Mouse (Mus musculus) limb, embryonic 14.5 days (tissue): ENCODE measurements around the gene Gfral. TPM values are rescaled to one million over a fixed set of nuclear protein-coding genes. Genes with fewer than 3 reads are reported as not detected.
"Not testable (repeated sequence)": the region's sequence is repeated elsewhere in the genome, so short reads cannot be mapped to it uniquely, and the experiment has no call there.

ENCODE experiments used
- ATAC-seq: fragments of 200-750 bp; cut with Nextera tagmentation; 2 replicates; pipeline ENCODE4 v1.8.0; 2017; ENCODE audit warnings: low read depth, moderate number of reproducible peaks, moderate TSS enrichment; ENCODE audit not compliant: low FRiP score
- DNase-seq: peaks from one replicate; pipeline ENCODE4 v3.0.0-alpha.2; 2015; ENCODE audit warnings: low spot score
- H3K27ac ChIP-seq: fragments of 300-500 bp; sonication (generic); replicated peaks from 2 replicates; pipeline ENCODE4 v1.5.1; 2014; ENCODE audit warnings: low read depth, mild to moderate bottlenecking, low read length, moderate library complexity, mixed read lengths
- H3K27me3 ChIP-seq: fragments of 300-500 bp; sonication (generic); 2 replicates; pipeline ENCODE4 v1.6.1; 2014; ENCODE audit warnings: low read length, mixed read lengths; ENCODE audit not compliant: control insufficient read depth, insufficient read depth
- H3K36me3 ChIP-seq: fragments of 300-500 bp; sonication (generic); 2 replicates; pipeline ENCODE4 v1.6.1; 2014; ENCODE audit warnings: mild to moderate bottlenecking, low read length, moderate library complexity, mixed read lengths; ENCODE audit not compliant: control insufficient read depth, insufficient read depth
- H3K4me1 ChIP-seq: fragments of 300-500 bp; sonication (generic); 2 replicates; pipeline ENCODE4 v1.6.1; 2014; ENCODE audit warnings: antibody characterized with exemption, low read length, mixed read lengths; ENCODE audit not compliant: control insufficient read depth, insufficient read depth
- H3K4me2 ChIP-seq: fragments of 300-500 bp; sonication (generic); replicated peaks from 2 replicates; pipeline ENCODE4 v1.6.1; 2014; ENCODE audit warnings: low read depth, mild to moderate bottlenecking, low read length, moderate library complexity; ENCODE audit not compliant: severe bottlenecking
- H3K4me3 ChIP-seq: fragments of 300-500 bp; sonication (generic); replicated peaks from 2 replicates; pipeline ENCODE4 v1.5.1; 2014; ENCODE audit warnings: low read length
- H3K9ac ChIP-seq: fragments of 300-500 bp; sonication (generic); 2 replicates; pipeline ENCODE4 v1.6.1; 2014; ENCODE audit warnings: mild to moderate bottlenecking, low read depth, low read length, moderate library complexity; ENCODE audit not compliant: severe bottlenecking
- H3K9me3 ChIP-seq: fragments of 300-500 bp; sonication (generic); 2 replicates; pipeline ENCODE4 v1.6.1; 2016; ENCODE audit warnings: low read length; ENCODE audit not compliant: control insufficient read depth
- POLR2A ChIP-seq: fragments of 200-500 bp; IDR thresholded peaks from 2 replicates; pipeline ENCODE4 v1.8.0; 2012; ENCODE audit warnings: inconsistent platforms, mild to moderate bottlenecking, moderate library complexity, borderline replicate concordance; ENCODE audit not compliant: insufficient read depth, insufficient read length; ENCODE audit errors: extremely low read depth
- WGBS: fragments of 180-500 bp; shearing (Covaris S2); extraction: QIAGEN DNeasy Blood & Tissue Kit; methylation state at CpG from one replicate; pipeline ENCODE4 v1.1.7; 2014; 5-methylcytosine and 5-hydroxymethylcytosine counted together
- polyA plus RNA-seq, 2 experiments: library from polyadenylated mRNA; depleted of rRNA in 1 of 2; stranded (reverse) in 1 of 2; unstranded in 1 of 2; fragments of >200 nt; fragmentation: Nextera tagmentation in 1 of 2; extraction: Ambion mirVana in 1 of 2; gene quantifications; 2 replicates each; pipeline versions ENCODE4 v1.2.1 to v1.2.3; 2012 to 2014

Gene Gfral
- polyA plus RNA-seq, 2 experiments = not detected

- no peak for DNase-seq
- H3K36me3 ChIP-seq = no peaks in the 10 kb centered on the region
- ATAC-seq = no peak
- WGBS = 48% methylated on average over 1 of the region's 1 CpGs
- H3K27ac ChIP-seq = no peak overlapping the region
- H3K4me1 ChIP-seq = no peaks in the 10 kb centered on the region
- H3K4me2 ChIP-seq = no peak overlapping the region
- H3K27me3 ChIP-seq = no peaks in the 10 kb centered on the region
- TF ChIP-seq POLR2A = no peak
- no peak overlapping the region for H3K4me3 ChIP-seq
- H3K9me3 ChIP-seq = no peaks in the 10 kb centered on the region
- H3K9ac ChIP-seq = no peak overlapping the region
These were observed 84.1 kb downstream of the Gfral start for GRCm38 (mm10) chr9:76129353-76129752.

- no peak for ATAC-seq
These were observed 89.2 kb downstream of the Gfral start for GRCm38 (mm10) chr9:76124249-76124648.

GRCm38 (mm10) chr9:76122888-76123287 is 90.6 kb downstream of the Gfral start:
- H3K9ac ChIP-seq, ATAC-seq, H3K4me3 ChIP-seq, H3K36me3 ChIP-seq, H3K4me2 ChIP-seq, H3K4me1 ChIP-seq, H3K27me3 ChIP-seq, H3K27ac ChIP-seq, H3K9me3 ChIP-seq: not testable (repeated sequence)
- peak; percentile 74 for DNase-seq
- 0% methylated on average over 2 of the region's 2 CpGs for WGBS

More at GRCm38 (mm10) chr9:76124249-76124648, 89.2 kb downstream of the Gfral start:
- Histone ChIP-seq H3K27me3 (no peaks in the 10 kb centered on the region), H3K9me3 (no peaks in the 10 kb centered on the region), H3K4me2 (no peak overlapping the region), H3K4me1 (no peaks in the 10 kb centered on the region), H3K27ac (no peak overlapping the region), H3K36me3 (no peaks in the 10 kb centered on the region), H3K4me3 (no peak overlapping the region), H3K9ac (no peak overlapping the region)
- WGBS = 69% methylated on average over 4 of the region's 4 CpGs
- no peak for DNase-seq
- TF ChIP-seq POLR2A = no peak

Other genes with a start within 250 kb of the Gfral start
- 2.8 and 3.6 TPM in 2 replicates for gene Hmgcll1, start 198.8 kb downstream of the Gfral start, polyA plus RNA-seq (2012; rRNA removed)
- 3.3 and 3.4 TPM in 2 replicates for gene Hmgcll1, start 198.8 kb downstream of the Gfral start, polyA plus RNA-seq (2014; fragmentation: Nextera tagmentation; extraction: Ambion mirVana)
- gene Hcrtr2, start 110.2 kb upstream of the Gfral start, polyA plus RNA-seq (2012; rRNA removed) = 0.24 and 0.46 TPM in 2 replicates
- gene Hcrtr2, start 110.2 kb upstream of the Gfral start, polyA plus RNA-seq (2014; fragmentation: Nextera tagmentation; extraction: Ambion mirVana) = 0.32 and 0.36 TPM in 2 replicates